Mouse (Mus musculus) limb, embryonic 15.5 days (tissue): ENCODE results near the gene Adat3. TPM values are rescaled to one million over a fixed set of nuclear protein-coding genes. Genes with fewer than 3 reads are reported as not detected.

Source experiments
- ATAC-seq: fragments of 200-750 bp; cut with Nextera tagmentation; 2 replicates; pipeline ENCODE4 v1.8.0; 2017; ENCODE audit warnings: low read depth, moderate TSS enrichment; ENCODE audit not compliant: insufficient number of reproducible peaks, low FRiP score, low TSS enrichment
- H3K27ac ChIP-seq: fragments of 300-500 bp; sonication (generic); 2 replicates; pipeline ENCODE4 v1.5.1; 2015; ENCODE audit warnings: moderate library complexity, mild to moderate bottlenecking, inconsistent platforms
- H3K27me3 ChIP-seq: fragments of 300-500 bp; sonication (generic); 2 replicates; pipeline ENCODE4 v1.6.1; 2015; ENCODE audit warnings: inconsistent platforms
- H3K36me3 ChIP-seq: fragments of 300-500 bp; sonication (generic); 2 replicates; pipeline ENCODE4 v1.6.1; 2015; ENCODE audit warnings: inconsistent platforms
- H3K4me1 ChIP-seq: fragments of 300-500 bp; sonication (generic); 2 replicates; pipeline ENCODE4 v1.6.1; 2015; ENCODE audit warnings: inconsistent platforms
- H3K4me2 ChIP-seq: fragments of 300-500 bp; sonication (generic); 2 replicates; pipeline ENCODE4 v1.6.1; 2015; ENCODE audit warnings: mild to moderate bottlenecking, inconsistent platforms
- H3K4me3 ChIP-seq: fragments of 300-500 bp; sonication (generic); 2 replicates; pipeline ENCODE4 v1.5.1; 2015; ENCODE audit warnings: mild to moderate bottlenecking, inconsistent platforms
- H3K9ac ChIP-seq: fragments of 300-500 bp; sonication (generic); 2 replicates; pipeline ENCODE4 v1.6.1; 2015; ENCODE audit warnings: inconsistent platforms
- H3K9me3 ChIP-seq: fragments of 300-500 bp; sonication (generic); 2 replicates; pipeline ENCODE4 v1.6.1; 2016; ENCODE audit warnings: inconsistent platforms
- WGBS: fragments of 180-500 bp; shearing (Covaris S2); methylation state at CpG from one replicate; pipeline ENCODE4 v1.1.7; 2015; 5-methylcytosine and 5-hydroxymethylcytosine counted together
- polyA plus RNA-seq: library from polyadenylated mRNA; unstranded; fragments of >200 nt; fragmentation: Nextera tagmentation; extraction: Ambion mirVana; gene quantifications from 2 replicates; pipeline ENCODE4 v1.2.1, GENCODE M21; 2015

The Adat3 gene
- 6.4 and 8.0 TPM in 2 replicates for polyA plus RNA-seq

- H3K4me2 ChIP-seq: peak within 1 kb of the TSS; percentile 64
- H3K9me3 ChIP-seq: no peaks in the 10 kb centered on the region
- peaks cover 23% of the 10 kb centered on the region for H3K36me3 ChIP-seq
- peaks cover 18% of the 10 kb centered on the region for H3K4me1 ChIP-seq
- H3K4me3 ChIP-seq: peak within 1 kb of the TSS; percentile 77
- peak; percentile 92 for ATAC-seq
- H3K27ac ChIP-seq: peak within 1 kb of the TSS; percentile 91
- H3K27me3 ChIP-seq: no peaks in the 10 kb centered on the region
- peak within 1 kb of the TSS; percentile 48 for H3K9ac ChIP-seq
- WGBS: under 1% methylated on average over 52 of the region's 54 CpGs
Observed at GRCm38 (mm10) chr10:80602698-80603325, at the start of gene Adat3, which contains the start of gene Scamp4. TSS of gene Adat3 (plus strand) at chr10:80602880. TSS of gene Scamp4 (plus strand) at chr10:80602872.

GRCm38 (mm10) chr10:80553575-80553974, 49.1 kb upstream of the Adat3 start:
- H3K27ac ChIP-seq: no peak overlapping the region
- ATAC-seq: no peak
- H3K4me1 ChIP-seq: peaks cover 16% of the 10 kb centered on the region
- 84% methylated on average over 8 of the region's 8 CpGs for WGBS
- H3K4me2 ChIP-seq: no peak overlapping the region
- no peaks in the 10 kb centered on the region for H3K27me3 ChIP-seq
- peaks cover 30% of the 10 kb centered on the region for H3K36me3 ChIP-seq
- no peak overlapping the region for H3K4me3 ChIP-seq
- 0 out of 2 replicates have a peak overlapping the region, but pooled peaks have one; percentile 7 for H3K9ac ChIP-seq
- no peaks in the 10 kb centered on the region for H3K9me3 ChIP-seq

- H3K9ac ChIP-seq: no peak overlapping the region
- H3K27me3 ChIP-seq: no peaks in the 10 kb centered on the region
- H3K4me1 ChIP-seq: peaks cover 18% of the 10 kb centered on the region
- H3K4me3 ChIP-seq: no peak overlapping the region
- peaks cover 26% of the 10 kb centered on the region for H3K36me3 ChIP-seq
- WGBS: 88% methylated on average over 6 of the region's 6 CpGs
- H3K9me3 ChIP-seq: no peaks in the 10 kb centered on the region
- H3K27ac ChIP-seq: no peak overlapping the region
- H3K4me2 ChIP-seq: no peak overlapping the region
- ATAC-seq: no peak
Observed at GRCm38 (mm10) chr10:80553997-80554396, 48.7 kb upstream of the Adat3 start.

GRCm38 (mm10) chr10:80557346-80557965, 45.2 kb upstream of the Adat3 start:
- 36% methylated on average over 5 of the region's 5 CpGs for WGBS
- ATAC-seq: no peak
- no peak overlapping the region for H3K9ac ChIP-seq

GRCm38 (mm10) chr10:80559431-80559830, 43.2 kb upstream of the Adat3 start:
- H3K9me3 ChIP-seq: no peaks in the 10 kb centered on the region
- 89% methylated on average over 7 of the region's 7 CpGs for WGBS
- H3K27me3 ChIP-seq: no peaks in the 10 kb centered on the region
- no peak overlapping the region for H3K9ac ChIP-seq
- H3K36me3 ChIP-seq: no peaks in the 10 kb centered on the region
- H3K4me3 ChIP-seq: no peak overlapping the region
- no peak for ATAC-seq
- no peak overlapping the region for H3K27ac ChIP-seq
- H3K4me2 ChIP-seq: no peak overlapping the region
- H3K4me1 ChIP-seq: peaks cover 44% of the 10 kb centered on the region

More at GRCm38 (mm10) chr10:80557346-80557965, 45.2 kb upstream of the Adat3 start:
- H3K36me3 ChIP-seq: peaks cover 7% of the 10 kb centered on the region; the same call in 1 of the 2 replicates
- H3K4me2 ChIP-seq: no peak overlapping the region
- H3K4me1 ChIP-seq: peaks cover 42% of the 10 kb centered on the region
- no peaks in the 10 kb centered on the region for H3K27me3 ChIP-seq
- H3K9me3 ChIP-seq: no peaks in the 10 kb centered on the region
- no peak overlapping the region for H3K27ac ChIP-seq
- H3K4me3 ChIP-seq: no peak overlapping the region

- Histone ChIP-seq H3K4me1 (peaks cover 44% of the 10 kb centered on the region), H3K9ac (peak overlapping the region; percentile 97), H3K9me3 (no peaks in the 10 kb centered on the region), H3K36me3 (no peaks in the 10 kb centered on the region), H3K27ac (peak overlapping the region; percentile 92; the same call in 1 of the 2 replicates), H3K4me2 (peak overlapping the region; percentile 80), H3K27me3 (no peaks in the 10 kb centered on the region), H3K4me3 (peak overlapping the region; percentile 99)
- no peak for ATAC-seq
- WGBS: 1% methylated on average over 13 of the region's 13 CpGs
Observed at GRCm38 (mm10) chr10:80560621-80561020, 42.1 kb upstream of the Adat3 start.

- Histone ChIP-seq H3K27me3 (no peaks in the 10 kb centered on the region), H3K4me2 (peak within 1 kb of the TSS; percentile 80), H3K27ac (peak within 1 kb of the TSS; percentile 92), H3K9ac (peak within 1 kb of the TSS; percentile 97), H3K9me3 (no peaks in the 10 kb centered on the region), H3K4me3 (peak within 1 kb of the TSS; percentile 99), H3K4me1 (peaks cover 47% of the 10 kb centered on the region), H3K36me3 (0 out of 2 replicates have a peak, but pooled peaks cover 5% of the 10 kb centered on the region)
- peak; percentile 84 for ATAC-seq
- under 1% methylated on average over 70 of the region's 72 CpGs for whole genome bisulfite sequencing
Observed at GRCm38 (mm10) chr10:80561116-80561944, 41.4 kb upstream of the Adat3 start, which contains the start of gene Rexo1. TSS of gene Rexo1 (minus strand) at chr10:80561560.

- peaks cover 43% of the 10 kb centered on the region for H3K4me1 ChIP-seq
- no peak overlapping the region for H3K9ac ChIP-seq
- H3K36me3 ChIP-seq: peaks cover 27% of the 10 kb centered on the region
- H3K4me3 ChIP-seq: no peak overlapping the region
- no peak overlapping the region for H3K27ac ChIP-seq
- WGBS: 24% methylated on average over 17 of the region's 17 CpGs
- H3K9me3 ChIP-seq: no peaks in the 10 kb centered on the region
- H3K4me2 ChIP-seq: no peak overlapping the region
- H3K27me3 ChIP-seq: no peaks in the 10 kb centered on the region
- ATAC-seq: no peak
Observed at GRCm38 (mm10) chr10:80566375-80567092, 36.1 kb upstream of the Adat3 start.

GRCm38 (mm10) chr10:80568876-80569275, 33.8 kb upstream of the Adat3 start:
- ATAC-seq: no peak
- H3K4me2 ChIP-seq: no peak overlapping the region
- H3K36me3 ChIP-seq: peaks cover 27% of the 10 kb centered on the region
- H3K4me1 ChIP-seq: peaks cover 51% of the 10 kb centered on the region
- WGBS: 95% methylated on average over 29 of the region's 29 CpGs
- no peaks in the 10 kb centered on the region for H3K9me3 ChIP-seq
- no peaks in the 10 kb centered on the region for H3K27me3 ChIP-seq
- no peak overlapping the region for H3K4me3 ChIP-seq
- H3K9ac ChIP-seq: no peak overlapping the region
- no peak overlapping the region for H3K27ac ChIP-seq

- Histone ChIP-seq H3K4me3 (no peak overlapping the region), H3K36me3 (peaks cover 27% of the 10 kb centered on the region), H3K4me1 (peaks cover 59% of the 10 kb centered on the region), H3K4me2 (peak overlapping the region; percentile 23; the same call in 1 of the 2 replicates), H3K27me3 (no peaks in the 10 kb centered on the region), H3K9ac (no peak overlapping the region), H3K9me3 (no peaks in the 10 kb centered on the region), H3K27ac (no peak overlapping the region)
- WGBS: 35% methylated on average over 10 of the region's 10 CpGs
- no peak for ATAC-seq
Observed at GRCm38 (mm10) chr10:80569664-80570066, 33.0 kb upstream of the Adat3 start.

- Histone ChIP-seq H3K4me3 (peak overlapping the region; percentile 14; the same call in 1 of the 2 replicates), H3K4me1 (peaks cover 66% of the 10 kb centered on the region)
Observed at GRCm38 (mm10) chr10:80570419-80570818, 32.3 kb upstream of the Adat3 start.

More at GRCm38 (mm10) chr10:80570419-80570818, 32.3 kb upstream of the Adat3 start:
- 85% methylated on average over 10 of the region's 10 CpGs for WGBS
- ATAC-seq: no peak
- Histone ChIP-seq H3K9ac (peak overlapping the region; percentile 21; the same call in 1 of the 2 replicates), H3K4me2 (peak overlapping the region; percentile 43; the same call in 1 of the 2 replicates), H3K27ac (peak overlapping the region; percentile 68; the same call in 1 of the 2 replicates), H3K36me3 (peaks cover 27% of the 10 kb centered on the region), H3K27me3 (no peaks in the 10 kb centered on the region), H3K9me3 (no peaks in the 10 kb centered on the region)
